In the genomic region with DNA sequence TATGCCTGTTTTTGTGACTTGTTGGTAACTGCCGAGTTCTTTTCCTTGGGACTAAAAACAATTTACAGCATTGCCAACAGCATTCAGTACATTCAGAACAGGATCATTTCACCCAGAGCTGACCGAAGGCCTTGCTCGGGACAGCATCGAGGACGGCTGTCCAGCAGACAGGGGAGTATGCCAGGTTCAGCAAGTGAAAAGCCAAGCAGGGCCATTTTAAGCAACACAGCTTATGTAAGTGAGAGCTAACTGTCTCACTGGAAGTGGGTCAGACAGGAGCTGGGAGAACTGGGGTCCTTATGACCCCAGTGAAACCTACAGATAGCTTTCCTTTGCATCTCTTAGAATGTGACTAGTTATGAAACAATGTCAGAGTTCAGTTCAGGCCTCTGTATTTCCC, we compare ENCODE assay signal across 10 mouse cellular contexts. TPM values are rescaled to one million over a fixed set of nuclear protein-coding genes. Genes with fewer than 3 reads are reported as not detected.
A peak's percentile ranks its signal among the peaks of the same experiment; 100 is the strongest.
DNase-seq lines count a peak whose midpoint lies in the region; ATAC-seq and TF ChIP-seq lines count a peak whose summit lies in the region.
"Had no signal": no experiment of that assay in that cellular context is flagged by ENCODE, and none has a peak within 500 bp of the region (broad histone marks: within the 10 kb centered on the region; RNA-seq: fewer than 3 reads in every experiment).

No protein-coding gene starts in this region.

- intact Hi-C loops in heart, adult 2 months (cut with DNase I): loop anchor here (2.0 to 5.0 kb wide), 3 partner anchors 58 to 197 kb away; partner anchors contain the start of gene Arrdc3

- TF ChIP-seq POLR2A in kidney, adult 2 months (IDR thresholded peaks at IDR 0.05; ENCODE audit: low read depth, low read length): no peak
- no peak for TF ChIP-seq POLR2A in heart, adult 2 months (IDR thresholded peaks at IDR 0.05; ENCODE audit: insufficient read depth, low read depth, low read length)

- H3K4me1 ChIP-seq in kidney, adult 2 months (ENCODE audit: control insufficient read depth, insufficient read depth, low read length): peaks cover 3% of the 10 kb centered on the region; the same call in 1 of the 2 replicates
- peaks cover 12% of the 10 kb centered on the region for H3K4me1 ChIP-seq in kidney, embryonic 16.5 days (ENCODE audit: insufficient read depth, low read length)
- peaks cover 8% of the 10 kb centered on the region for H3K4me1 ChIP-seq in heart, adult 2 months (ENCODE audit: control insufficient read depth, insufficient read depth, low read length)

- ATAC-seq in kidney, embryonic 16.5 days (ENCODE audit: low FRiP score, low TSS enrichment): no peak

- H3K9me3 ChIP-seq in kidney, embryonic 16.5 days (ENCODE audit: low read length): no peaks in the 10 kb centered on the region
- H3K9me3 ChIP-seq: heart, embryonic 15.5 days had no signal

- TF ChIP-seq EP300 in heart, adult 2 months (IDR thresholded peaks at IDR 0.05; ENCODE audit: insufficient read depth, low read depth, low read length): peak; percentile 86

- peak overlapping the region; percentile 27; the same call in 1 of the 2 replicates for H3K27ac ChIP-seq in kidney, adult 2 months (ENCODE audit: insufficient read depth, low read depth, low read length)
- H3K27ac ChIP-seq in kidney, embryonic 16.5 days (ENCODE audit: low read length): no peak overlapping the region
- H3K27ac ChIP-seq in heart, adult 2 months: peak overlapping the region; percentile 79
- H3K27ac ChIP-seq: heart, embryonic 15.5 days had no signal

- H3K79me2 ChIP-seq in heart, adult 2 months (replicated peaks; ENCODE audit: control insufficient read depth, insufficient read depth, low read length): no peaks in the 10 kb centered on the region

- WGBS in kidney, adult 2 months: 66% methylated on average over 5 of the region's 5 CpGs
- WGBS in kidney, embryonic 16.5 days: 62% methylated on average over 5 of the region's 5 CpGs
- 45% methylated on average over 5 of the region's 5 CpGs for WGBS in heart, adult 2 months

- DNase-seq in kidney, adult 2 months: peak; percentile 35
- DNase-seq in adipocyte (ENCODE audit: low spot score): peak; percentile 90
- DNase-seq in heart, adult 2 months: peak; percentile 61 to 71
- peak; percentile 62 for DNase-seq in lung, postnatal 10 days
- DNase-seq in cerebellum, adult 9-11 months: no peak
- DNase-seq in layer of hippocampus, postnatal 14 days (ENCODE audit: low spot score in 2 of 2): no peak
- no peak for DNase-seq in MN1 (ENCODE audit: low spot score)
- DNase-seq: right cerebral cortex, postnatal 14 days had no signal

- H3K27me3 ChIP-seq in kidney, adult 2 months (replicated peaks; ENCODE audit: control insufficient read depth, insufficient read depth, low read length): no peaks in the 10 kb centered on the region
- H3K27me3 ChIP-seq in kidney, embryonic 16.5 days (ENCODE audit: insufficient read depth, low read length): no peaks in the 10 kb centered on the region
- no peaks in the 10 kb centered on the region for H3K27me3 ChIP-seq in heart, adult 2 months (ENCODE audit: control insufficient read depth, insufficient read depth, low read length)
- H3K27me3 ChIP-seq: heart, embryonic 15.5 days had no signal

- no peak overlapping the region for H3K9ac ChIP-seq in kidney, embryonic 16.5 days (replicated peaks; ENCODE audit: low read length)
- H3K9ac ChIP-seq in heart, adult 2 months (ENCODE audit: low read depth, low read length): no peak overlapping the region
- H3K9ac ChIP-seq: heart, embryonic 15.5 days had no signal

- H3K4me2 ChIP-seq in kidney, embryonic 16.5 days (replicated peaks; ENCODE audit: low read depth, low read length): no peak overlapping the region
- H3K4me2 ChIP-seq: heart, embryonic 15.5 days had no signal

- TF ChIP-seq CTCF in kidney, adult 2 months (conservative IDR thresholded peaks at IDR 0.05; ENCODE audit: insufficient read depth, insufficient read length, low read depth, low read length): no peak
- no peak for TF ChIP-seq CTCF in heart, adult 2 months (IDR thresholded peaks at IDR 0.05)

- no peaks in the 10 kb centered on the region for H3K36me3 ChIP-seq in kidney, adult 2 months (ENCODE audit: control insufficient read depth, insufficient read depth, low read length)
- no peaks in the 10 kb centered on the region for H3K36me3 ChIP-seq in kidney, embryonic 16.5 days (ENCODE audit: insufficient read depth, low read length)
- H3K36me3 ChIP-seq in heart, adult 2 months (ENCODE audit: control insufficient read depth, insufficient read depth, low read length): peaks cover 10% of the 10 kb centered on the region
- H3K36me3 ChIP-seq: heart, embryonic 15.5 days had no signal

- no peak overlapping the region for H3K4me3 ChIP-seq in kidney, adult 2 months (ENCODE audit: insufficient read depth, low read depth, low read length)
- H3K4me3 ChIP-seq in kidney, embryonic 16.5 days (ENCODE audit: low read length): no peak overlapping the region
- no peak overlapping the region for H3K4me3 ChIP-seq in heart, adult 2 months
- H3K4me3 ChIP-seq: heart, embryonic 15.5 days had no signal

RNA-seq across cellular contexts. Expression of gene Arrdc3, which starts 57.2 kb away (rescaled TPM):
- polyA plus RNA-seq in kidney, adult 2 months (2012; rRNA removed): 41.9 and 47.5 TPM in 2 replicates
- 61.5 and 64.4 TPM in 2 replicates for polyA plus RNA-seq in kidney, embryonic 16.5 days (2015; fragmentation: Nextera tagmentation; extraction: Ambion mirVana)
- 10 to 100 TPM; 29.3 to 30.5 TPM for total RNA-seq in heart, adult 2 months (2021)
- polyA plus RNA-seq in heart, adult 2 months (2012; rRNA removed): 25.8 and 48.4 TPM in 2 replicates
- total RNA-seq in layer of hippocampus, postnatal 14 days (2021): 10 to 100 TPM; 35.7 to 39.1 TPM

Comparison
In these comparisons a context has a peak if more than half of its experiments do, and no peak if none do; other contexts are left out.
1. DNase-seq: peak in kidney, adult 2 months (single experiment), adipocyte (single experiment), heart, adult 2 months (2 of 2) and lung, postnatal 10 days (single experiment); none in cerebellum, adult 9-11 months (single experiment), layer of hippocampus, postnatal 14 days (0 of 2) and MN1 (single experiment).